ENCODE assay signal across 9 mouse cellular contexts in genomic region chr9:53376820-53377219, GRCm38 (mm10). TPM values are rescaled to one million over a fixed set of nuclear protein-coding genes. Genes with fewer than 3 reads are reported as not detected.
DNase-seq lines count a peak whose midpoint lies in the region; ATAC-seq lines count a peak whose summit lies in the region.
"Had no signal": no experiment of that assay in that cellular context is flagged by ENCODE, and none has a peak within 500 bp of the region (broad histone marks: within the 10 kb centered on the region; RNA-seq: fewer than 3 reads in every experiment).

No protein-coding gene starts in this region.

- peak; percentile 72 for ATAC-seq in megakaryocyte, adult 5-6 weeks (ENCODE audit: poor library complexity, severe bottlenecking)

- peak; percentile 19 for DNase-seq in gastrocnemius, postnatal 10 days
- DNase-seq in gastrocnemius, adult 18-20 months (ENCODE audit: low spot score) = no peak
- DNase-seq in 416B (ENCODE audit: low read depth) (peak; percentile 35), NIH3T3 (ENCODE audit: low read depth) (peak; percentile 8)
- DNase-seq in embryo, embryonic 10.5 days (ENCODE audit: low spot score) = no peak
- DNase-seq in layer of hippocampus, adult 18-20 months (ENCODE audit: low spot score in 2 of 2) = no peak
- DNase-seq in kidney, adult 11 months = no peak
- DNase-seq: cerebellum, adult 11 months had no signal

RNA-seq across cellular contexts. Expression of gene Kdelc2, which starts 7.0 kb away (rescaled TPM):
- 10 to 100 TPM; 12.4 to 16.8 TPM for total RNA-seq in gastrocnemius, postnatal 10 days (2021)
- 1 to 10 TPM; 3.6 to 4.0 TPM for total RNA-seq in gastrocnemius, adult 18-20 months (2021)
- total RNA-seq in megakaryocyte, adult 5-6 weeks (2015) = 3.9 and 4.0 TPM in 2 replicates
- 4.2 and 4.6 TPM in 2 replicates for total RNA-seq in megakaryocyte, adult 5-6 weeks (2017)
- 1 to 10 TPM; 5.3 to 6.4 TPM for total RNA-seq in layer of hippocampus, adult 18-20 months (2021)

RNA-seq across cellular contexts. Expression of gene 4930550C14Rik, which starts 25.3 kb away (rescaled TPM):
- total RNA-seq in gastrocnemius, postnatal 10 days (2021) = under 1 TPM in 1 of 2 experiments, not detected in 1; 0.61 TPM
- not detected for total RNA-seq in gastrocnemius, adult 18-20 months (2021)
- total RNA-seq in megakaryocyte, adult 5-6 weeks (2015) = not detected in 2 replicates
- 0.18 TPM in 1 of 2 replicates, not detected in the other for total RNA-seq in megakaryocyte, adult 5-6 weeks (2017)
- under 1 TPM; 0.15 to 0.33 TPM for total RNA-seq in layer of hippocampus, adult 18-20 months (2021)

Comparison
In these comparisons a context has a peak if more than half of its experiments do, and no peak if none do; other contexts are left out.
1. DNase-seq: peak in gastrocnemius, postnatal 10 days (single experiment), 416B (single experiment) and NIH3T3 (single experiment); none in gastrocnemius, adult 18-20 months (single experiment), embryo, embryonic 10.5 days (single experiment), layer of hippocampus, adult 18-20 months (0 of 2) and kidney, adult 11 months (single experiment).